14 mouse cellular contexts compared by ENCODE assay signal in genomic region chr19:57141756-57142461, GRCm38 (mm10).
"Had no signal": no experiment of that assay in that cellular context is flagged by ENCODE, and none has a peak within 500 bp of the region (broad histone marks: within the 10 kb centered on the region; RNA-seq: fewer than 3 reads in every experiment).

No protein-coding gene starts in this region.

- H3K27ac ChIP-seq: layer of hippocampus, adult 2 months; limb, embryonic 13.5 days; liver, embryonic 14.5 days; midbrain, embryonic 12.5 days; neural tube, embryonic 13.5 days had no signal

- H3K27me3 ChIP-seq: limb, embryonic 13.5 days; midbrain, embryonic 12.5 days; neural tube, embryonic 13.5 days had no signal

- DNase-seq: kidney, postnatal 4 days; left cerebral cortex, postnatal 4 days; lung, adult 18-20 months; retina, postnatal 1 day; right cerebral cortex, postnatal 4 days; spleen, adult 18-20 months; thymus, adult 2 months; thymus, postnatal 25 days had no signal

- H3K4me1 ChIP-seq: midbrain, embryonic 12.5 days had no signal

- H3K4me2 ChIP-seq: limb, embryonic 13.5 days; midbrain, embryonic 12.5 days; neural tube, embryonic 13.5 days had no signal

- H3K4me3 ChIP-seq: layer of hippocampus, adult 2 months; limb, embryonic 13.5 days; midbrain, embryonic 12.5 days; neural tube, embryonic 13.5 days had no signal

- H3K9me3 ChIP-seq: limb, embryonic 13.5 days; midbrain, embryonic 12.5 days; neural tube, embryonic 13.5 days had no signal

- H3K9ac ChIP-seq: limb, embryonic 13.5 days; liver, embryonic 14.5 days; midbrain, embryonic 12.5 days; neural tube, embryonic 13.5 days had no signal

- ATAC-seq: midbrain, embryonic 16.5 days had no signal

- H3K36me3 ChIP-seq: limb, embryonic 13.5 days; midbrain, embryonic 12.5 days had no signal
